In genomic region chr17:29551019-29551418, GRCm38 (mm10) we compare ENCODE assay signal across 9 mouse cellular contexts. TPM values are rescaled to one million over a fixed set of nuclear protein-coding genes. Genes with fewer than 3 reads are reported as not detected.
DNase-seq lines count a peak whose midpoint lies in the region; ATAC-seq and TF ChIP-seq lines count a peak whose summit lies in the region.
"Had no signal": no experiment of that assay in that cellular context is flagged by ENCODE, and none has a peak within 500 bp of the region (broad histone marks: within the 10 kb centered on the region; RNA-seq: fewer than 3 reads in every experiment).

No protein-coding gene starts in this region.

- H3K27me3 ChIP-seq in heart, embryonic 11.5 days (ENCODE audit: control insufficient read depth, insufficient read depth, low read length): no peaks in the 10 kb centered on the region
- no peaks in the 10 kb centered on the region for H3K27me3 ChIP-seq in MEL (ENCODE audit: control insufficient read depth in 1 of 2, insufficient read depth in 2 of 2, low read length in 2 of 2)
- no peaks in the 10 kb centered on the region for H3K27me3 ChIP-seq in intestine, embryonic 14.5 days (replicated peaks; ENCODE audit: control insufficient read depth, insufficient read depth, low read length)

- no peak for TF ChIP-seq POLR2A in MEL (IDR thresholded peaks at IDR 0.05; ENCODE audit: control insufficient read depth in 1 of 2, insufficient read depth in 1 of 2, low read depth in 1 of 2, low read length in 2 of 2, poor library complexity in 1 of 2)

- intact Hi-C loops in heart, postnatal 36 days (cut with DNase I): no loop called here
- intact Hi-C loops in left cerebral cortex, adult 2 months (cut with DNase I): no loop called here

- no peak for ATAC-seq in heart, embryonic 11.5 days (replicated peaks; ENCODE audit: insufficient number of reproducible peaks, low FRiP score, low TSS enrichment)
- ATAC-seq in intestine, embryonic 14.5 days (replicated peaks; ENCODE audit: low FRiP score, low TSS enrichment, low read depth): no peak
- ATAC-seq in megakaryocyte-erythroid progenitor cell, adult 5-6 weeks (replicated peaks; ENCODE audit: low FRiP score, low TSS enrichment, poor library complexity, severe bottlenecking): no peak

- peak overlapping the region; percentile 95 for H3K4me3 ChIP-seq in heart, embryonic 11.5 days (ENCODE audit: low read depth, low read length)
- H3K4me3 ChIP-seq in MEL (ENCODE audit: control insufficient read depth in 1 of 2, insufficient read depth in 1 of 2, low read depth in 2 of 2, low read length in 2 of 2): peak overlapping the region; percentile 78 to 99; a peak in 3 of 4 replicates
- H3K4me3 ChIP-seq in intestine, embryonic 14.5 days (ENCODE audit: low read depth, low read length): no peak overlapping the region
- H3K4me3 ChIP-seq in left cerebral cortex, adult 2 months: no peak overlapping the region

- no peak for TF ChIP-seq EP300 in MEL (IDR thresholded peaks at IDR 0.05; ENCODE audit: low read depth in 1 of 2, low read length in 2 of 2)

- no peak overlapping the region for H3K9ac ChIP-seq in heart, embryonic 11.5 days (ENCODE audit: low read depth, low read length)
- peak overlapping the region; percentile 97; the same call in 1 of the 2 replicates for H3K9ac ChIP-seq in MEL (ENCODE audit: control insufficient read depth, low read depth, low read length, poor library complexity, severe bottlenecking)
- H3K9ac ChIP-seq in intestine, embryonic 14.5 days (ENCODE audit: low read length): no peak overlapping the region

- no peaks in the 10 kb centered on the region for H3K9me3 ChIP-seq in heart, embryonic 11.5 days (replicated peaks; ENCODE audit: control insufficient read depth, low read length)
- H3K9me3 ChIP-seq in MEL (replicated peaks; ENCODE audit: insufficient read depth, low read length): no peaks in the 10 kb centered on the region
- H3K9me3 ChIP-seq in intestine, embryonic 14.5 days (ENCODE audit: control insufficient read depth, low read length): no peaks in the 10 kb centered on the region

- TF ChIP-seq RAD21 in MEL (IDR thresholded peaks at IDR 0.05; ENCODE audit: low read depth, low read length): no peak

- peaks cover 25% of the 10 kb centered on the region for H3K79me2 ChIP-seq in MEL (ENCODE audit: control insufficient read depth, insufficient read depth, low read length, poor library complexity)

- TF ChIP-seq CTCF in MEL (IDR thresholded peaks at IDR 0.05 in 2 of 3, conservative IDR thresholded peaks at IDR 0.05 in 1 of 3; ENCODE audit: control insufficient read depth in 1 of 3, insufficient read depth in 1 of 3, low read depth in 2 of 3, low read length in 3 of 3, poor library complexity in 1 of 3, severe bottlenecking in 1 of 3): no peak
- no peak for TF ChIP-seq CTCF in left cerebral cortex, adult 2 months (IDR thresholded peaks at IDR 0.05)

- peak overlapping the region; percentile 97 for H3K4me2 ChIP-seq in heart, embryonic 11.5 days
- peak overlapping the region; percentile 78 for H3K4me2 ChIP-seq in intestine, embryonic 14.5 days (ENCODE audit: low read length)

- no peak for DNase-seq in heart, postnatal 36 days
- DNase-seq in MEL (ENCODE audit: low read depth, low spot score): peak; percentile 46
- DNase-seq in intestine, embryonic 14.5 days (ENCODE audit: low spot score): no peak
- peak; percentile 26 to 43 for DNase-seq in natural killer cell, adult 2 months (ENCODE audit: low spot score in 2 of 2)
- no peak for DNase-seq in urinary bladder, postnatal 14 days (ENCODE audit: low spot score)
- DNase-seq in left cerebral cortex, adult 2 months (ENCODE audit: extremely low spot score in 1 of 2, low spot score in 2 of 2): no peak
- DNase-seq: embryo, embryonic 11 days had no signal

- 38% methylated on average over 6 of the region's 6 CpGs for WGBS in heart, embryonic 11.5 days (ENCODE audit: insufficient replicate concordance)
- WGBS in intestine, embryonic 14.5 days: 57% methylated on average over 6 of the region's 6 CpGs

- H3K27ac ChIP-seq in heart, embryonic 11.5 days (ENCODE audit: low read depth, low read length): 0 out of 2 replicates have a peak overlapping the region, but pooled peaks have one; percentile 35
- no peak overlapping the region for H3K27ac ChIP-seq in MEL (ENCODE audit: control insufficient read depth, low read depth, low read length)
- H3K27ac ChIP-seq in intestine, embryonic 14.5 days (ENCODE audit: low read depth): no peak overlapping the region
- H3K27ac ChIP-seq in left cerebral cortex, adult 2 months: no peak overlapping the region

- H3K4me1 ChIP-seq in heart, embryonic 11.5 days (ENCODE audit: control insufficient read depth, insufficient read depth, low read length): peaks cover 16% of the 10 kb centered on the region
- peaks cover 14 to 19% of the 10 kb centered on the region in 2 experiments for H3K4me1 ChIP-seq in MEL (ENCODE audit: control insufficient read depth in 1 of 2, insufficient read depth in 2 of 2, low read length in 2 of 2)
- peaks cover 12% of the 10 kb centered on the region for H3K4me1 ChIP-seq in intestine, embryonic 14.5 days (replicated peaks; ENCODE audit: control insufficient read depth, insufficient read depth, low read length)

- H3K36me3 ChIP-seq in heart, embryonic 11.5 days (ENCODE audit: control insufficient read depth, insufficient read depth, low read length): no peaks in the 10 kb centered on the region
- H3K36me3 ChIP-seq in MEL (ENCODE audit: control insufficient read depth in 1 of 2, insufficient read depth in 2 of 2, low read length in 2 of 2): peaks cover 0 to 23% of the 10 kb centered on the region in 2 experiments; a peak in 2 of 4 replicates
- H3K36me3 ChIP-seq in intestine, embryonic 14.5 days (ENCODE audit: control insufficient read depth, insufficient read depth, low read length): no peaks in the 10 kb centered on the region

TF ChIP-seq in MEL, 35 proteins besides CTCF, POLR2A, EP300 and RAD21:
- TF ChIP-seq GATA1 (IDR thresholded peaks at IDR 0.05; ENCODE audit: low read depth, low read length) (peak; percentile 49), CHD2 (IDR thresholded peaks at IDR 0.05; ENCODE audit: low read length) (no peak), UBTF (IDR thresholded peaks at IDR 0.05; ENCODE audit: borderline replicate concordance, insufficient read depth, low read depth, low read length) (no peak), NELFE (IDR thresholded peaks at IDR 0.05; ENCODE audit: low read depth, low read length) (no peak), HCFC1 (IDR thresholded peaks at IDR 0.05; ENCODE audit: low read depth, low read length) (0 out of 2 replicates have a peak, but pooled peaks have one; percentile 40), ZC3H11A (IDR thresholded peaks at IDR 0.05; ENCODE audit: low read depth, low read length) (no peak), MXI1 (IDR thresholded peaks at IDR 0.05; ENCODE audit: low read depth, low read length) (peak; percentile 51; the same call in 1 of the 2 replicates), MAZ (IDR thresholded peaks at IDR 0.05; ENCODE audit: low read depth, low read length) (no peak), SIN3A (IDR thresholded peaks at IDR 0.05; ENCODE audit: low read length) (0 out of 2 replicates have a peak, but pooled peaks have one; percentile 20), TAL1 (IDR thresholded peaks at IDR 0.05; ENCODE audit: low read length) (peak; percentile 46), RCOR1 (IDR thresholded peaks at IDR 0.05; ENCODE audit: low read depth, low read length) (peak; percentile 66), USF2 (IDR thresholded peaks at IDR 0.05; ENCODE audit: borderline replicate concordance in 1 of 2, insufficient read depth in 1 of 2, low read depth in 1 of 2, low read length in 2 of 2) (no peak), MYC (IDR thresholded peaks at IDR 0.05; ENCODE audit: low read depth, low read length) (no peak)

RNA-seq across cellular contexts. Expression of gene Tmem217, which starts 1.2 kb away (rescaled TPM):
- 0.13 and 0.32 TPM in 2 replicates for polyA plus RNA-seq in heart, embryonic 11.5 days (2014; fragmentation: Nextera tagmentation; extraction: Ambion mirVana)
- not detected for total RNA-seq in heart, postnatal 36 days (2021)
- total RNA-seq in MEL (2012; rRNA removed): 2.3 and 2.5 TPM in 2 replicates
- polyA plus RNA-seq in MEL (2012; ENCODE audit: insufficient read depth in 1 of 2, insufficient read length in 2 of 2, low read depth in 1 of 2, low replicate concordance in 2 of 2, missing spikeins in 1 of 2): 1 to 10 TPM in 1 of 2 experiments, not detected in 1; 4.5 TPM
- polyA plus RNA-seq in intestine, embryonic 14.5 days (2014; fragmentation: Nextera tagmentation; extraction: Ambion mirVana): 0.30 and 0.39 TPM in 2 replicates
- total RNA-seq in megakaryocyte-erythroid progenitor cell, adult 5-6 weeks (2014; fragmentation: Nextera tagmentation): not detected in 2 replicates
- total RNA-seq in megakaryocyte-erythroid progenitor cell, adult 5-6 weeks (2017): not detected in 2 replicates
- total RNA-seq in left cerebral cortex, adult 2 months (2021): not detected

RNA-seq across cellular contexts. Expression of gene Tbc1d22b, which starts 1.4 kb away (rescaled TPM):
- 10.0 and 12.0 TPM in 2 replicates for polyA plus RNA-seq in heart, embryonic 11.5 days (2014; fragmentation: Nextera tagmentation; extraction: Ambion mirVana)
- total RNA-seq in heart, postnatal 36 days (2021): 10 to 100 TPM; 11.9 to 12.5 TPM
- 8.0 and 9.4 TPM in 2 replicates for total RNA-seq in MEL (2012; rRNA removed)
- polyA plus RNA-seq in MEL (2012; ENCODE audit: insufficient read depth in 1 of 2, insufficient read length in 2 of 2, low read depth in 1 of 2, low replicate concordance in 2 of 2, missing spikeins in 1 of 2): 10 to 100 TPM; 30.7 to 53.8 TPM
- 13.9 and 14.0 TPM in 2 replicates for polyA plus RNA-seq in intestine, embryonic 14.5 days (2014; fragmentation: Nextera tagmentation; extraction: Ambion mirVana)
- total RNA-seq in megakaryocyte-erythroid progenitor cell, adult 5-6 weeks (2014; fragmentation: Nextera tagmentation): 15.0 TPM in 2 replicates
- total RNA-seq in megakaryocyte-erythroid progenitor cell, adult 5-6 weeks (2017): 3.7 and 4.6 TPM in 2 replicates
- total RNA-seq in left cerebral cortex, adult 2 months (2021): 10 to 100 TPM; 39.7 to 40.8 TPM

RNA-seq across cellular contexts. Expression of gene Gm17657, which starts 1.6 kb away (rescaled TPM):
- not detected in 2 replicates for polyA plus RNA-seq in heart, embryonic 11.5 days (2014; fragmentation: Nextera tagmentation; extraction: Ambion mirVana)
- not detected for total RNA-seq in heart, postnatal 36 days (2021)
- 0.31 and 0.88 TPM in 2 replicates for total RNA-seq in MEL (2012; rRNA removed)
- polyA plus RNA-seq in MEL (2012; ENCODE audit: insufficient read depth in 1 of 2, insufficient read length in 2 of 2, low read depth in 1 of 2, low replicate concordance in 2 of 2, missing spikeins in 1 of 2): 1 to 10 TPM in 1 of 2 experiments, not detected in 1; 2.7 TPM
- polyA plus RNA-seq in intestine, embryonic 14.5 days (2014; fragmentation: Nextera tagmentation; extraction: Ambion mirVana): not detected in 2 replicates
- not detected in 2 replicates for total RNA-seq in megakaryocyte-erythroid progenitor cell, adult 5-6 weeks (2014; fragmentation: Nextera tagmentation)
- not detected in 2 replicates for total RNA-seq in megakaryocyte-erythroid progenitor cell, adult 5-6 weeks (2017)
- not detected for total RNA-seq in left cerebral cortex, adult 2 months (2021)

Comparison
In these comparisons a context has a peak if more than half of its experiments do, and no peak if none do; other contexts are left out.
1. H3K4me3 ChIP-seq: peak in heart, embryonic 11.5 days (single experiment) and MEL (2 of 2); none in intestine, embryonic 14.5 days (single experiment) and left cerebral cortex, adult 2 months (single experiment).
2. DNase-seq: peak in MEL (single experiment) and natural killer cell, adult 2 months (2 of 2); none in heart, postnatal 36 days (0 of 2), intestine, embryonic 14.5 days (single experiment), urinary bladder, postnatal 14 days (single experiment) and left cerebral cortex, adult 2 months (0 of 2).